Mouse (Mus musculus) heart, adult 2 months (tissue): ENCODE measurements around the gene Cd164l2.

Experiments used
- CTCF ChIP-seq: fragments of 200-600 bp; IDR thresholded peaks from 2 replicates; pipeline ENCODE4 v1.8.1; 2022; ENCODE audit warnings: antibody characterized with exemption, mild to moderate bottlenecking, moderate library complexity
- POLR2A ChIP-seq: fragments of 200-500 bp; IDR thresholded peaks from 2 replicates; pipeline ENCODE4 v1.6.1; 2011; ENCODE audit warnings: mild to moderate bottlenecking, low read depth, low read length, control low read depth; ENCODE audit not compliant: insufficient read depth

- no peak for TF ChIP-seq CTCF
- TF ChIP-seq POLR2A, result no peak
Measured at GRCm38 (mm10) chr4:133204379-133204778, 7.6 kb upstream of the Cd164l2 start.
